Mouse (Mus musculus) urinary bladder, postnatal 10 days (tissue): ENCODE data around the gene Rag1.
A peak's percentile ranks its signal among the peaks of the same experiment; 100 is the strongest.

Experiments used
- DNase-seq: peaks from one replicate; pipeline ENCODE4 v3.0.0; 2022; ENCODE audit warnings: low spot score

Rag1 gene

DNA sequence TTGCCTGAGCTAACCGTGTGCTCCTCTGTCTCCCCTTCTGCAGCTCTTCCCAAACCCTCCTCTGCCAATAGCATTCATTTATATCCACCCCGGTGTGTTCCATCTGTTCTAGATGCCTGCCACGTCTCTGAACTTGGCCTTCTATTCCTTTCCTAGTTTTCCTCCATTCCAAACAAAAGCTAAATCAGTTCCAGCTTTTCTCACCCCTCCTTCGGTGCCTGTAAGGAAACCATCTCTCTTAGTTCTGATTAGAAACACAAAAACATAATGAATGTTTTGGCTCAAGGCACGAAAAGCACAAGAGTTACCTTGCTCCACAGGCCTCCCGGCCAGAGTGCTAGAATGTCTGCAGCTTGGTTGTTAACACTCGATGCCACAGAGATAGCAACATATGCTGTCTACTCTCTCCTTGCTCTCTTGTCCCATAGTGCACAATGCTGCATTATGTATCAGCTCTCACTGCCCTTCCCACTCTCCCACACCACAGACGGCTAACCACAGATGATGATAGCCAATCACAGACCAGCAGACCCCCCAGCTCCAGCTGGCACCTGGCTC is at the start of gene Rag1, which contains the start of gene B230118H07Rik:
Rag1 (minus strand) TSS at position 388 of the 558 bp plus-strand sequence.
B230118H07Rik (minus strand) TSS at position 419 of the 558 bp plus-strand sequence.
- DNase-seq: no peak

DNA sequence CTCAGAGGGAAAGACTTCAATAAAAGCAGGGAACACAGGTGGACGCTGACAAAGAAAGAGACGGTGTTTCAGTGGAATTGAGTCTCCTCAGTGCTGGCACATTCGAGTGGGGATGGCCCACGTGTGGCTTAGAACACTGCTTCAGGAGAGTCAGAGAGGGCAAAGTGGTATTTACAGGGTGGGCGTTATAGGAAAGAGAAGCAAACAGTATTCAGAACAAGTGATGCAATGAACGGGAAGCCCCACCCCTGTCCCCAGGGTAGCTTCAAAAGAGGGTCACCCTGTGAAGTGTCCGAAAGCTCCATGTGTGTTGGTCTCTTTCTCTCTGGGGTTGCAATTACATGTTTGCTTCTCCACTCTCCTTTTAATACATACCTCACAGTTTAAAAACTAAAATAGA is 46.3 kb upstream of the Rag1 start:
- DNase-seq: no peak

DNA sequence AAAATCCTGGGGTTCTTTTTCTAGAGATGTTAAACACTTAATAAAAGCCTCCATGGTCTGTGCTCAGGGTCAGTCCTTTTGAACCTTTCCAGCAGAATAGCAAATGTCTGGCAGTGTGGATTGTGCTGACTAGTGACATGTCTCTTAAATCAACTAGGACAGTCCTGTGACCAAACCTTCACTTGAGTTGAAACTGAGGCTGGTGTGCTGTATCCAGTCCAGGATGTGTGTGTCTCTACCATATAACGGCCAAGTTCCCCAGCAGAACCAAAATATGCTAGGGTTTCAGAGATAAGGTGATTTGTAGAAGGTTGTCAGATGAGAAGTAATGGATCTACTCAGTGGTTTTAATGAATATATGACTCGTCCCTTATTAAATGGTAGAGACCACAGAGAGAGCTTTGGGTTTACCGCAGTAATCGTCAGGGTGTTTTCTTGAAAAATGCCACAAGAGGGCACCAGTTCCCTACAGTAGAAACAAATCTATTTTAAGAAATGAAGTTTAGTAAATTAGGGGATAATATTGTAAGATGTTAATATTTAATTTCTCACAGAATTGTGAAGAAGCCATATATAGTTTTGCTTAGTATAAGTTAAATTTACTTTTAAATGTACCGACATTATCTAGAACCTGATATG is 44.4 kb upstream of the Rag1 start:
- DNase-seq: no peak

DNA sequence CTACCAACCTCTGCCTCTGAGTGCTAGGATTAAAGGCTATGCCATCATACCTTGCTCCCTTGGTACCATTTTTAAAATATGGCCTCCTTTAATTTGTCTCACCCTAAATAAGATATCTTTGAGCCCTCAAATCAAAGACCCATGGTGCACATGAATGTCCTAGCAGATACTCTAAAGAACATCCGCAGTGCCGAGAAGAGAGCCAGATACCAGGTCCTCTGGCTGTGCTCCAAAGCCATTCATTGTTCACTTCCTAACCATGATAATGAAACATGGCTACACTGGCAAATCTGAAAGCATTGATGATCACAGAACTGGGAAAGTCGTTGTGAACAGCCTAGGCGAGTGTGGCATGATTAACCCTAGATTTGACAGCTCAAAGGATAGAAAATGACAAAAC is 43.7 kb upstream of the Rag1 start:
- DNase-seq: no peak

DNA sequence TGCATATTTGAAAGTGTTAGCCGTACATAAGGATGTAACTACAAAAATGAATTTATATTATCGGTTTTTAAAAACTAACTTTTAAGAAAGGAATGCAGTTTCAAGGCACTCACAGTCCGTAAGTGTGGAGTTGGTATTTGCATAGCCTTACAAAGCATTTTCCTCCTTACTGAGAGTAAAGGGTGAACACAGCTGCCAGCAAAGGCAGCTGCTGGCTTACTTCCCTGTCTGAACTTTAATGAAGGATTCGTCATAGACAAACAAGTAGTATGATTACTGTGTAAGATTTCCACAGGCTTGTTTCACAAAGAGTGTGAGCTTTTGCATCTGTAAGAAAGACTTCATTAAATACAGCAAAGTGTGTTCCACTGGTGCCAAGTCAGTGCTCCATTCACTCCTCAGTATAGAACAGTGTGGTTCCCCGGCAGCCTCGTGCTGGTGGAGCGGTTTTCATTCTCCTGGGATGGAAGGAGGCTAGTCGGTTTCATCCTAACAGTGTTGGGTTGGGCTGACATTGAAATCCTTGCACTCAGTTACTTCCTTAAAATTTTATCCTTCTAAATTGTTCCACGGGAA is 41.0 kb upstream of the Rag1 start:
- no peak for DNase-seq

DNA sequence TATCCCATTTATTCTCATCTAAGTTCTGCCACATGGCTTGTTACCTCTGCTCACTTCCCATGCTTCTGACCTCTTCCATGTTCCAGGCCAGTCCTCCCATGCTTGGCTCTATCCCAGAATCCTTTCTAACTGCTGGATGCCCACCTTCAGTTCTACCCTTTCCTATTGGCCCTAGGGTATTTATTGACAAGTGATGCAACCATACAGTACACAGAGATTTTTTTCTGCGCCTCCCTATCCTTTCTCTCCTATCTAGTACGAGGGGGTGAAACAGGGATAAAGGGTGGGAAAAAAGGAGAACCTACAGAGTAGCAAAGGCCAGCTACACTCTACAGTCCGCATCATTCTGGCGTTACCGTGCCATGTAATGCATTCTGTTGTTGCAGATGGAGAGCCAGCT is 38.7 kb upstream of the Rag1 start:
- no peak for DNase-seq

DNA sequence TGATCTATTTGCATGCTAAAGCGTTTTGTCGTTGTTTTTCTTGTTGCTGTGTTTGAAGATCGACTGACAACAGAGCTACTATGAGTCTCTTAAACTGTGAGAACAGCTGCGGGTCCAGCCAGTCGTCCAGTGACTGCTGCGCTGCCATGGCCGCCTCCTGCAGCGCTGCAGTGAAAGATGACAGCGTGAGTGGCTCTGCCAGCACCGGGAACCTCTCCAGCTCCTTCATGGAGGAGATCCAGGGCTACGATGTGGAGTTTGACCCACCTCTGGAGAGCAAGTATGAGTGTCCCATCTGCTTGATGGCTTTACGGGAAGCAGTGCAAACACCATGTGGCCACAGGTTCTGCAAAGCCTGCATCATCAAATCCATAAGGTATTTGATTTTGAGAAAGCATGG is 35.1 kb upstream of the Rag1 start:
- no peak for DNase-seq

DNA sequence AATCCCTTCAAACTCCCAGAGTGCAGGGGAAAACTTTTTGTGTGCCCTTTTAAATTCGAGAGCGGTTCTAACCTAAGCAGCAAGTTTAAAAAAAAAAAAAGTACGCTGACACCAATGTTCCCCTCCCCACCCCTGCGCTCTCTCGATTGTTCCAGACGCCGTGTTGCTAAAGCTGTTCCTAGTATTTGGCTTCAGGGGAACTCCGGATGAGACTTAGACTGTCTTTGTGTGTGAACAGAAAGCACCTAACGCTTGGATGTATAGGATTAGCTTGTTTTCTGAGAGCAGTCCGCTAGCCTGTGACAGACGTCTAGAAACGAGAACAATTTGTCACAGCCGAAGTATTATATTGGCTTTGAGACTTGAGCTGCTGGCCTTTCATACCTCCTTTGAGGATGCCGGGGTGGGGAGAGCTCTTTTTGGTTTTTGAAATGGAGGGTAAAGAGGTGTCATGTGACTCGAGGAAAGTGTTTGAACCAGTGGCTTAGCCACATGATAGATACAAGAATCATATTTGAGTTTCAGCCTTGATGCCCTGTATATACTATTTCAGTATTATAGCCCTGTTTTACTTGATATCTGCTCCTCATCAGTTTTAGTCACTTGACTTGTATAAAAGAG is 30.0 kb upstream of the Rag1 start:
- no peak for DNase-seq

DNA sequence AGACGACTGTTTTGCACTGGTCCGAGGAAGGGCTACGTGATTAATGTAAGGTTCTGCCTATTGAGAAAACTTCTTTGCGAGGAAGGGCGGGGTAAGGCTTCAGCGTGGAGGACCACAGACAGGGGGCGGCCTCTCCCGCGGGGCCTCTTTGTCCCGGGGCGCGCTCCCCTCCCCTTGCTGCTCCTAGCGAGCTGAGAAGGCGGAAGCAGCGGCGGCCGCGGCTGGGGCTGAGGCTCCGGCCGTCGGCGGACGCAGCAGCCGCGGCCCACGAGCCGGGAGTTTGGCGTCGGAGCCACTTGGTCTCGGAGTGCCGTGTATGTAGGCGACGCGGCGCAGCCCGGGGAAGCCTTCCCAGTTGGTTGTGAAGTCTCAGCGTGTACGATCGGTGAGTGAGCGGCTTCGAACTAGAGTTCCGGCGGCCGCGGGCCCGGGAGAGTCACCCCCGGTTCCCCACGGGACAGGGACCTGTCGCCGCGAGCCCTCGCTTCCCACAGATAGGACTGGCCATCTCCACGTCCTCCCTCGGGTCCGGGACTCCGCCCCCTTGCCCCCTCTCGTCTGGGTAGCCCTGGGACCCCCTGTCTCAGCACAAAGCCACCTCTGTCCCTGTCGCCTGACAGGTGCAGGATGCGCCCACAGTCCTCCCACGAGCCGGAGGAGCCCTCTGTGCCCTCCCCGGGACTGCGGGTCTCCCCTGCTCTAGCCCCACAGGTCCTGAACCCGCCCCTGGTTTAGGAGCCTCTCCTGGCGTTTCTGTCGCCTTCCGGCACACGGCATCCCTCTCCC is 29.1 kb upstream of the Rag1 start, which contains the start of gene Traf6:
Traf6 (plus strand) TSS at position 194 of the 786 bp plus-strand sequence.
- DNase-seq: peak; percentile 57

DNA sequence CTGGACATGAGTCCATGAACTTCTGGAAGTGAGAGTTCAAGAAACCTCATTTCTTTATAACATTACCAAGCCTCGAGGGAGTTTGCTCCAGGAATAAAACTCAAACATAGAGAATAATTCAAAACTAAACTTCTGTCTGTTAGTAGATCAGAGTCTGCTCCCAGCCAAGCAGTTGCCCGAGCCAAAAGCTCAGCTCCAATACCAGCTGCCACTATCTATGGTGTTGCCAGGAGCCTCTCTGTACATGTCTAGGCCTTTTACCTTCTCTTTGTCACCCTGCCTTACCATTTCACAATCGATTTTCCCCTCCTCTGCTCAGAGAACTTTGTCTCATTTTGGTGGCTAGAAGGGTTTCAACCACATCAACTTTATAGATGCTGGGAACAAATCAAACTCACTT is 24.2 kb upstream of the Rag1 start:
- no peak for DNase-seq

DNA sequence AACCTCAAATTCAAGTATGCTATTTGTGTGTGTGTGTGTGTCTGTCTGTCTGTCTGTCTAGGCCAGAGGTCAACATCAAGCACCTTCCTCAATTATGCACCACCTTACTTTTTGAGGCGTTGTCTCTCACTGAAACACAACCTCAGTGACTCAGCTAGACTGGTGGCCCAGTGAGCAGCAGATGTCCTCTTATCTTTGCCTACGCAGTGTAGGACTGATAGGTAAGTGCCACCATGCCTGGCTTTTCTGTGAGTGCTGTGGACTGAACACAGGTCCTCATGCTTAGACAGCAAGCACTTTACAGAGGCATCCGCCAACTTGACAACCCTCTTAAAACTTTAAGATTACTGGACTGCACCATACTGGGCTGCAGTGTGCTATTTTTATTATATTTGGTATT is 19.4 kb upstream of the Rag1 start:
- no peak for DNase-seq

DNA sequence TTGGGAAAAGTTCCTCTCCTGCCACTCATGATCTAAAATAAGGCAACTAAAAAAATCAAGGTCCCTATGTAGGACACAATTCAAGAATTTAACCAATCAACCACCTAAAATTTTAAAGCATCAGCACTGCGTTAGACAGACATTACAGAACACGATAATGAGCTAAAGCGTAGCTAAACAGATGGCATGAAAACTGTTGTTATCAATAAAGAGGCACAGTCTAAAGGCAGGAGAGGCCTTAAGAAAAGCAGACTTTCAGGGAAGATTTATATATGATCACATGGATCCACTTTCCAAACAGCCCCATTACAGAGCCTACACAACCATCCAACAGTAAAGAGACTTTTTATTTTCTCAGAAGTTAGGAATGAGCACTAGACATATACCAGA is 16.4 kb upstream of the Rag1 start:
- no peak for DNase-seq

DNA sequence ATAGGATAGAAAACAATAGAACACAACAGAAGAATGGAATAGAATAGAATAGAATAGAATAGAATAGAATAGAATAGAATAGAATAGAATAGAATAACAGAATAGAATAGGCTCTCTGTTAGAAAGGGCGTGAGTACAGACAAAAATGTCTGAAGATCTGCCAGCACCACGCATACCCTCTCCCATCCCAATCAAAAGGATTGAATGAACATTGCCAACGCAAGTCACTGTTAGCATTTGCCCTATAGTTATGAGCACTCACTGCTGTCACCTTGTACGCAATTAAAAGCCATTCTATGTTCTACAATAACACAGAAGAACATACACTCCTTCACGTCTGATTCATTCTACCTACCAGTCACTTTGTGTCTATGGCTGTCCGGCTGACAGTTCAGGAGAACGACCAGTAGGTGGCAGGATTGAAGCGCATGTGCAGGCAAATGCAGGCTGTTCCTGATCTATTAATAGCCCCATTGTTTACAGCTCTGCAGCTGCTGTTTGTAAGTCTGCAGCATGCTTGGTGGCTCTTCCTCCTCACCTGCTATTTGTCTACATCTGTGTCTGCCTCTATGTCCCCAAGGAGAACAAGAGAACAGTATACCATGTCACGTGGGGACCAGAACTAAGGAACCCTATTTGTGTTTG is 15.9 kb upstream of the Rag1 start:
- DNase-seq: no peak

DNA sequence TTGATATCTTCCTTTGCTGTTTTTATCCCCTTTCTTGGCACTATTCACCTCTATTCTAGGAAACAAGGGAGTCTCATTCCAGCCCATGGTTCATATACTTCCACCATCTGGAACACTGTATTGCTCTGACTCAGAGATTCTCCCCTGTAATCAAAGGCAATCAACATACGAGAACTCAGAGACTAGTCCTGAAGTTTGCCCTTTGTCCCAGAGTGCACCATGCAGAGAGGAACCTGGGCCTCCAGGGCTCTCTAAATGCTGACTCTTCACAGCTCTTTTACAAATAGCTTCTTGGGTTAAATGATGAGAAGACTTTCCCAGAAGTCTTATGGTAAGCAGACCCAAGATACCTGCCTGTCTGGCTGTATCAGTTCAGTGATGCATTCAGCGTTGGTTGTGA is 11.2 kb upstream of the Rag1 start:
- no peak for DNase-seq

DNA sequence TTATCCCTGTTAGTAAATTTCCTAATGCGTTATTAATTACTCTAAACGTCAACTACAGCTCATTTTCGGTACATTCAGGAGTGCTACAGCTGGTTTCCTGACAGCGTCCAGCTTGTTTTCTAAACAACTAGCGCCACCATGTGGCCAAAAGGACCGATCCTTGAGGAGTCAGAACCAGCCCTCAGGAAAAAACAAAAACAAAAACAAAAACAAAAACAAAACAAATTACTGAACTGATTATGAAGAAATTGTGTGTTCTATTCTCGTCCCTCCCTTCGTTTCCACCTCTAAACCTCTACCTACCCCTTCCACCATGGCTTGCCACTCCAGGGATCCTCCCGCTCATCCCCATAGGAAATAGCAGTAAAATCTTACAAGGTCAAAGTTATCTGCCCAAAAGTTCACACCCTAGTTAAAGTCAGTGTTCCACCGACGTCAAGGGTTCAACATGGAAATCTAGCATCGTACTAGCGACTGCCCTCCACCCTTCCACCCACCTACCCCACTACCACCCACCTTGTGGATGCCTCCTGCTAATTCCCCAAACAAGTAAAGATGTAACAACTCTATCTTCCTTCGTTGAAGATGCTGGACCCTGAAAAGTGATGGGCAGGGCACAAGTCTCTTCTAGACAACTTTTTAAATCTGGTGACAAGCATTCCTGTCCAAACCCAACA is 3.8 kb upstream of the Rag1 start:
- DNase-seq: peak; percentile 26

DNA sequence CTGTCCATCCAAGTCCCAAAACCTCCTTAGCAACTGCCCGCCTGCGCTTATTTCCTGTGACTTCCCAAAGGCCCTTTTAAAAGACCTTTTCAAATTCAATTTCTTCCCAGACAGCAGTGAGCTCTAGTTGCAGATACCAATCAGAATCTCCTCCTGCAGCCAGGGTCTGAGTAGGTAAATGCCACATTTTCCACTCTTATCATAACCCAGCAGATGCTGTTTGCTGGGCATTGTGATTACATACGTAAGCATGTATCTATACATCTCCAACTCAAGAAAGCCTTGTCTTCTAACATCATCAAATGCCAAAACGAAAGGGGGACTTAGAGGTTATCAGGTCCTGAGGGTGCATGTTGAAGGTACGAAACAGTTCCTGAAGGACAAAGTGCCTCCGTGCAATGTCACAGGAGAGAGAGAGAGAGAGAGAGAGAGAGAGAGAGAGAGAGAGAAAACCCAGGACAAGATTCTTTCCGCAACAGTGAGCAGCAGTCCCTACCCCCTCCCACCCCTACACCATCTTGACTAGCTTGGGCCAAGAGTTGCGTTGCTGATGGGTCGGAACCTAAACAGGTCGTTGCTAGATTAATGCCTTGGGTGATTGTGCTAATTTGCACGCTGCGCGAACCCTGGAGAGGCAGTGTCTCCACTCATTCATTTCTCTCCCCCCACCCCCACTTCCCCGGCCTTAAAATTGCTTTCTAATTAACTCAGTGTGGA is 3.1 kb upstream of the Rag1 start:
- no peak for DNase-seq

DNA sequence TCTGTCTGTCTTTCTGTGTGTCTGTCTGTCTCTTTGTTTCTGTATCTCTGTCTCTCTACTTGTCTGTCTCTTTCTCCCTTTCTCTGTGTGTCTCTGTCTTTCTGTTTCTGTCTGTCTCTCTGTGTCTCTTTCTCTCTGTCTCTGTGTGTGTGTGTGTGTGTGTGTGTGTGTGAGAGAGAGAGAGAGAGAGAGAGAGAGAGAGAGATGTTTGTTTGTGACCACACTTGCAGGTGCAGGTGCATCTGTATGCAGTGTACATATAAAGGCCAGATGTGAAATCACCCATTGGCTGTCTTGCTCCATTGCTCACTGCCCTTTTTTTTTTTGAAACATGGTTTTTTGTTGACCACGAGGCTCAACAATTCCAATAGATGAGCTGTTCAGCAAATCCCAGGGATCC is 1.1 kb upstream of the Rag1 start:
- no peak for DNase-seq

DNA sequence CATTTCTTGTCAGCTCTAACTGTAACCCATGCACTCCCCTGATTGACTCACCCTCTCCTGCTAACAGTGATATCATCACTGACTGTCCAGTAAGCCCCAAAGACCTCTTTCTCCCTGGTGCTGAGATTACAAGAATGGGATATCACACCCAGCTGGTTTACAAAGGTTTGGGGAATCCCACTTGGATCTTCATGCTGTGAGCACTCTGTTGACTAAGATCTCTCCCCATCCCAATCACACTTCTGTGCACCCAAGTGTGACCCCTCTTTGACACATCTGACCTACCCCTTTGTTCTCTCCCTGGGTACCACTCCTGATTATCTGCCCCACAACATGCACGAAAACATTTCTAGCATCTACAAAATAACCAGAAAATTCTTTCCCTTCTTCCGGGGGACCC is 940 bp downstream of the Rag1 start:
- DNase-seq: no peak

DNA sequence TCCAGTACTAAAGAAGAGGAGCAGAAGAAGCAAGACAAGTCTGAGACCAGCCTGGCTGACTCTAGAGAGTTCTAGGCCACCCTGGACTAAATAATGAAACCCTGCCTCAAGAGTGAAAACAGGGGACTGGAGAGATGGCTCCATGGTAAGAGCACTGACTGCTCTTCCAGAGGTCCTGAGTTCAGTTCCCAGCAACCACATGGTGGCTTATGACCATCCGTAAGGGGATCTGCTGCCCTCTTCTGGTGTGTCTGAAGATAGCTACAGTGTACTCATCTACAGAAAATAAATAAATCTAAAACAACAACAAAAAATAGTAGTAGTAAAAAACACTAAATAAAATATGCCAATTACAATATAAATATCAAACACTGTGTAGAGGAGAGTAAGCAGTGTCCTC is 3.5 kb downstream of the Rag1 start:
- no peak for DNase-seq

DNA sequence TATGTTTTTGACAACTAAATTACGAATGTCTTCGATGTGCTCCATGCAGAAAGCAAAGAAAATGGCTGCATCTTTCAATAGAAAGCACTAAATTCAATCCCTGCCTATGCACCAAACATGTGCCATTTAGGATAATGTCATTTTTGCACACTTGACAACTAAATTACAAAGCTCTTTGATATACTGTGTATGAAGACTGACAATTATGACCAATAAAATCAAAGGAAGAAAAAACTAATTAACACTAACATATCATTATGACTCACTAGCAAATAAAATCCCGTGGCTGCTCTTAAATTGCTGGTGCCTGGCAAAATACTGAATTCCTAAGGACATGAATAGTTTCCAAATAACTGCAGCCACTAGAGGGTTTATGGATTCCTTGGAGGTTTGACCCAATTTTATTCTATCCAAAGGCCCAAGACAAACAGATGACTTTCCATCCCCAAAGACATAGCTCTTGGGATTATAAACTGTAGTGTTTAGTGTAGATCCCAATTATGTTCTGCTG is 9.4 kb downstream of the Rag1 start:
- DNase-seq: no peak
